Mouse (Mus musculus): ENCODE results near the gene Ppp1r16b. TPM values are rescaled to one million over a fixed set of nuclear protein-coding genes. Genes with fewer than 3 reads are reported as not detected.

Gene Ppp1r16b
- polyA plus RNA-seq, 1 experiment from 2014 or later, result 30.6 TPM

GRCm38 (mm10) chr2:158643791-158644190 lies 21.4 kb upstream of the Ppp1r16b start:
- H3K9me3 ChIP-seq (ENCODE audit: low read length), result no peaks in the 10 kb centered on the region
- H3K4me3 ChIP-seq (ENCODE audit: low read depth, low read length), result no peak overlapping the region
- H3K27ac ChIP-seq (ENCODE audit: low read length), result no peak overlapping the region
- ATAC-seq (no peak), DNase-seq (ENCODE audit: low spot score) (no peak)
- TF ChIP-seq CTCF (IDR thresholded peaks at IDR 0.05), result no peak
- no peak for TF ChIP-seq EP300 (IDR thresholded peaks at IDR 0.05)
- no peak overlapping the region for H3K9ac ChIP-seq (replicated peaks; ENCODE audit: low read depth)
- WGBS, result 71% methylated on average over 3 of the region's 3 CpGs
- no peaks in the 10 kb centered on the region for H3K27me3 ChIP-seq (replicated peaks; ENCODE audit: insufficient read depth, low read length)
- H3K4me1 ChIP-seq (ENCODE audit: insufficient read depth, low read depth, low read length), result no peaks in the 10 kb centered on the region
- H3K36me3 ChIP-seq (ENCODE audit: insufficient read depth, low read length), result no peaks in the 10 kb centered on the region; the same call in 1 of the 2 replicates
- no peak overlapping the region for H3K4me2 ChIP-seq (replicated peaks; ENCODE audit: low read depth, low read length)

- Histone ChIP-seq H3K27me3 (replicated peaks; ENCODE audit: insufficient read depth, low read length) (no peaks in the 10 kb centered on the region), H3K9me3 (ENCODE audit: low read length) (no peaks in the 10 kb centered on the region), H3K36me3 (ENCODE audit: insufficient read depth, low read length) (no peaks in the 10 kb centered on the region), H3K27ac (ENCODE audit: low read length) (no peak overlapping the region), H3K4me1 (ENCODE audit: insufficient read depth, low read depth, low read length) (no peaks in the 10 kb centered on the region), H3K4me3 (ENCODE audit: low read depth, low read length) (no peak overlapping the region), H3K4me2 (replicated peaks; ENCODE audit: low read depth, low read length) (no peak overlapping the region), H3K9ac (replicated peaks; ENCODE audit: low read depth) (no peak overlapping the region)
- no peak for TF ChIP-seq EP300 (IDR thresholded peaks at IDR 0.05)
- no peak for TF ChIP-seq CTCF (IDR thresholded peaks at IDR 0.05)
- DNase-seq (ENCODE audit: low spot score) (no peak), ATAC-seq (no peak)
- WGBS, result 46% methylated on average over 7 of the region's 7 CpGs
Measured at GRCm38 (mm10) chr2:158651159-158651908, 13.9 kb upstream of the Ppp1r16b start.

DNA sequence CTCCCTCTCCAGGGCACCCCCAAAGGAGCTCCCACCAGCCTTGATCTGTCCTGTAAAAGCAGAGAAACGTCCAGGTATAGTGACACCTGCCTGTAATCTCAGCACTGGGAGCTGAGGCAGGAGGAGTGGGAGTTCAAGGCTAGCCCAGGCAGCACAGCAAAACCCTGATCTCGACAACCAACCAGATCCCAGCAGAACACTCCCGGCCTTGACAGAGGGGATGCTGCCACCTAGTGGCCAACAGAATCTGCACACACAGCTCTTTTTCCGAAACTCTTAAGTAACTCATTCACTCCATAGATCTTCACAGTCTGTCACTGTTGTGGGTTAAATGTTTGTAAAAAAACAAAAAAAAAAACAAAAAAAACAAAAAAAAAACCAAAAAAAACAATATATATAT lies 12.2 kb upstream of the Ppp1r16b start:
- Histone ChIP-seq H3K9ac (replicated peaks; ENCODE audit: low read depth) (no peak overlapping the region), H3K9me3 (ENCODE audit: low read length) (no peaks in the 10 kb centered on the region), H3K27ac (ENCODE audit: low read length) (no peak overlapping the region), H3K36me3 (ENCODE audit: insufficient read depth, low read length) (no peaks in the 10 kb centered on the region), H3K27me3 (replicated peaks; ENCODE audit: insufficient read depth, low read length) (no peaks in the 10 kb centered on the region), H3K4me2 (replicated peaks; ENCODE audit: low read depth, low read length) (no peak overlapping the region), H3K4me3 (ENCODE audit: low read depth, low read length) (no peak overlapping the region), H3K4me1 (ENCODE audit: insufficient read depth, low read depth, low read length) (no peaks in the 10 kb centered on the region)
- peak; percentile 48 for ATAC-seq
- peak; percentile 86 for DNase-seq (ENCODE audit: low spot score)
- 12% methylated on average over 4 of the region's 4 CpGs for WGBS
- peak; percentile 90 for TF ChIP-seq CTCF (IDR thresholded peaks at IDR 0.05)
- no peak for TF ChIP-seq EP300 (IDR thresholded peaks at IDR 0.05)

DNA sequence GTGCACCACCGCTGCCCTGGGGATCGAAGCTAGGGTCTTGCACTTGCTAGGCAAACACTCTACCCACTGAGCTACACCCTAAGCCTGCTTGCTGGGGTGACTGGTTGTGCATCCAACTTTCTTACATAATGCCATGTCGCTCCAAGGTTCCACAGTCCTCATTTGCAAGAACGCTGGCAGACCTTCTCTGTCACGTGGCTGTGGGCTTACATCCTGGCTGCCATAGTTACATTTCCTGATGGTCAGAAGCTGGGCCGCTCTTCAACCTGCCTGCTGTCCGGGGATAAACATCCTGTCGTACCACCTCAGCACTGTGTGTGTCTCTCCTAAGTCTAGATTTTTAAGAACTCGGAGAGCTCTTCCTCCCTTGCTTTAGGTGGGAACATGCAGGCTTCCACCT lies 10.5 kb upstream of the Ppp1r16b start:
- H3K9me3 ChIP-seq (ENCODE audit: low read length), result no peaks in the 10 kb centered on the region
- DNase-seq (ENCODE audit: low spot score) (peak; percentile 59), ATAC-seq (peak; percentile 56)
- no peak overlapping the region for H3K9ac ChIP-seq (replicated peaks; ENCODE audit: low read depth)
- 0 out of 2 replicates have a peak, but pooled peaks cover 4% of the 10 kb centered on the region for H3K4me1 ChIP-seq (ENCODE audit: insufficient read depth, low read depth, low read length)
- WGBS, result 55% methylated on average over 9 of the region's 9 CpGs
- no peaks in the 10 kb centered on the region for H3K27me3 ChIP-seq (replicated peaks; ENCODE audit: insufficient read depth, low read length)
- no peak overlapping the region for H3K4me2 ChIP-seq (replicated peaks; ENCODE audit: low read depth, low read length)
- H3K36me3 ChIP-seq (ENCODE audit: insufficient read depth, low read length), result no peaks in the 10 kb centered on the region
- no peak overlapping the region for H3K4me3 ChIP-seq (ENCODE audit: low read depth, low read length)
- TF ChIP-seq CTCF (IDR thresholded peaks at IDR 0.05) (no peak), EP300 (IDR thresholded peaks at IDR 0.05) (no peak)
- 0 out of 2 replicates have a peak overlapping the region, but pooled peaks have one; percentile 28 for H3K27ac ChIP-seq (ENCODE audit: low read length)

DNA sequence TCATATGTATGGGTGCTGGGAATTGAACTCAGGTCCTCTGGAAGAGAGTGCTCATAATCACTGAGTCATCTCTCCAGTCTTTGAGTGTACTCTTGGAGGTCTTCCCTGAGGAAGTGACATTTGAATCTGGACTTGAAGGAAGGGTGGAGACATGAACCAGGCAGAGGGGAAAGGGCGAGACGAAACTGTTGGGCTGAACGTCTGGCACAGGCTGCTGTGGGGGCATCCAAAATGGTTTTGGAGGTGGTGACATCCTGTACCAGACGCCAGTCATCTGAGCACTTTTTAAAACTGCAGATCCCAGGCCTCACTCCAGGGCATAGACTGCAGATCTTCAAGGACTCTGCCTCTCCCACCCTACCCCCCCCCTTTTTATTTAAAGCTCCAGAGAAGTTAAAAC lies 9.4 kb upstream of the Ppp1r16b start:
- H3K4me3 ChIP-seq (ENCODE audit: low read depth, low read length), result no peak overlapping the region

DNA sequence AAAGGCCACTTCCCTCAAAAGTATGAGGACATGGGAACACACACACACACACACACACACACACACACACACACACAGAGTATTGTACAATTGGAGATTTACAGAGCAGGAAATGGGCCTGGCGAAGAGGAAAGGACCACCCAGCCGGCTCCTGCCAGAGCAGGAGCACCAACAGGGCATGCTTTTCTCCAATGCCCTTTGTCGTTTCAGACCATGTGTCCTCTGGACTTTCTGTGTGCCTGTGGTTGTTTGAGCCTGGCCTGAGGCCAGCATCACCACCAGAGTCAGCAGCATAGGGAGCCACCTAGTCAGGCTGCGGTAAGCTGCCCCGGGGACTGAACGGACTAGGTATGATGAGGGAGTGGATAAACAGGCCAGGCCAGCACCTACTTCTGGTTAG lies 6.4 kb upstream of the Ppp1r16b start:
- TF ChIP-seq CTCF (IDR thresholded peaks at IDR 0.05) (no peak), EP300 (IDR thresholded peaks at IDR 0.05) (peak; percentile 82)

More for the DNA sequence above, 9.4 kb upstream of the Ppp1r16b start:
- WGBS, result 72% methylated on average over 4 of the region's 4 CpGs
- ATAC-seq (no peak), DNase-seq (ENCODE audit: low spot score) (no peak)
- H3K36me3 ChIP-seq (ENCODE audit: insufficient read depth, low read length), result no peaks in the 10 kb centered on the region
- 0 out of 2 replicates have a peak, but pooled peaks cover 4% of the 10 kb centered on the region for H3K4me1 ChIP-seq (ENCODE audit: insufficient read depth, low read depth, low read length)
- no peak overlapping the region for H3K27ac ChIP-seq (ENCODE audit: low read length)
- TF ChIP-seq CTCF (IDR thresholded peaks at IDR 0.05) (no peak), EP300 (IDR thresholded peaks at IDR 0.05) (no peak)
- H3K4me2 ChIP-seq (replicated peaks; ENCODE audit: low read depth, low read length), result no peak overlapping the region
- H3K9me3 ChIP-seq (ENCODE audit: low read length), result no peaks in the 10 kb centered on the region
- H3K27me3 ChIP-seq (replicated peaks; ENCODE audit: insufficient read depth, low read length), result no peaks in the 10 kb centered on the region
- H3K9ac ChIP-seq (replicated peaks; ENCODE audit: low read depth), result no peak overlapping the region

More for the DNA sequence above, 6.4 kb upstream of the Ppp1r16b start:
- Histone ChIP-seq H3K27me3 (replicated peaks; ENCODE audit: insufficient read depth, low read length) (no peaks in the 10 kb centered on the region), H3K36me3 (ENCODE audit: insufficient read depth, low read length) (no peaks in the 10 kb centered on the region), H3K4me1 (ENCODE audit: insufficient read depth, low read depth, low read length) (0 out of 2 replicates have a peak, but pooled peaks cover 4% of the 10 kb centered on the region), H3K9ac (replicated peaks; ENCODE audit: low read depth) (no peak overlapping the region), H3K27ac (ENCODE audit: low read length) (peak overlapping the region; percentile 52), H3K9me3 (ENCODE audit: low read length) (no peaks in the 10 kb centered on the region), H3K4me2 (replicated peaks; ENCODE audit: low read depth, low read length) (no peak overlapping the region), H3K4me3 (ENCODE audit: low read depth, low read length) (no peak overlapping the region)
- WGBS, result 14% methylated on average over 6 of the region's 6 CpGs
- DNase-seq (ENCODE audit: low spot score), result peak; percentile 77
- peak; percentile 89 for ATAC-seq
